In the genomic region with DNA sequence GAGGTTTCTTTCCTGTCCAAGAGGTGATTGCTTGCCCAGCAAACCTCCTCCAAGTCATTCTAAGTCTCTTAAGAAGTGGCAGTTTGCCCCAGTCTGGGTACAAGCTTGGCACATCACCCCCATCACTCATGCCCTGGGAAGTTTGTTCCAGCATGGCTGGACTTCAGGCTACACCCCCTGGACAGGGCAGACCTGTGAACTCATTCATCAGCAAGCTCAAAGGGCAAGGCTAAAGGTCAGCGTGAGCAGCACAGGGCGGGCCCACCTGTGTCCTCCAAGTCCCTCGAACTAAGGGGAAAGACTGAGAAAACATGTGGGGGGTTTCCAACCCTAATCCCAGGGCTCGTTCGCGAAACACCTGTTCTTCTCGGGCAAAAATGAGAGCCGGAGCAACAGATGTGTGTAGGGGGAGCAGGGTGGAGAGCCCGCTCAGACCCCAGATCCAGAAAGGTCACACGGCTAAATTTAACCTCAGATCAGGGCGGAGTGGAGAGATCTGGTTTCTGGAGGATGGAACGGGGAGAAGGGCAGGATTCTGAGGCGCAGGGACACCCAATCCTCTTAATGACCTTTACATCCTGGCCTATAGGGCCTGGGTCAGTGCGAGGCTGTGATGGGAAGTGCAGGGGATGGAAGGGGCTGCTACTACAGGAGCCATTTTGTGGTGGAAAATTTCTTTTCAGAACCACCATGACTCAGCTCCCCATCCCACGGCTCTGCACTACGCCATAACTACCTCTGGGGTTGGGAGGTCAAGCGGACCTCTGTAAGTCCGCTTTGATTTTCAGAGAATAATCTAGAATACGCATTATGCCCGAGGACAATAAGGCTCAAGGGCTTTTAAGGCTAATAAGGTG, we compare ENCODE assay signal across 8 mouse cellular contexts. TPM values are rescaled to one million over a fixed set of nuclear protein-coding genes. Genes with fewer than 3 reads are reported as not detected.
DNase-seq lines count a peak whose midpoint lies in the region; ATAC-seq lines count a peak whose summit lies in the region.

No protein-coding gene starts in this region.

- H3K4me1 ChIP-seq in lung, embryonic 16.5 days (replicated peaks; ENCODE audit: control insufficient read depth, insufficient read depth, low read length), result peaks cover 35% of the 10 kb centered on the region
- H3K4me1 ChIP-seq in stomach, embryonic 16.5 days (ENCODE audit: control insufficient read depth, insufficient read depth, low read length), result peaks cover 42% of the 10 kb centered on the region

- H3K4me3 ChIP-seq in lung, embryonic 16.5 days (ENCODE audit: low read length), result peak overlapping the region; percentile 85
- peak overlapping the region; percentile 97 for H3K4me3 ChIP-seq in stomach, embryonic 16.5 days (replicated peaks; ENCODE audit: low read length)

- peak; percentile 52 for DNase-seq in right cerebral cortex, adult 18-20 months
- no peak for DNase-seq in right cerebral cortex, postnatal 25 days
- DNase-seq in adrenal gland, postnatal 25 days, result peak; percentile 28
- DNase-seq in forelimb bud, embryonic 11.5 days (ENCODE audit: low read depth, low spot score), result peak; percentile 38
- DNase-seq in kidney, adult 11 months, result peak; percentile 92
- DNase-seq in testis, postnatal 14 days (ENCODE audit: low spot score), result no peak

- peak overlapping the region; percentile 89 for H3K27ac ChIP-seq in lung, embryonic 16.5 days (ENCODE audit: low read length)
- peak overlapping the region; percentile 94 for H3K27ac ChIP-seq in stomach, embryonic 16.5 days (ENCODE audit: low read length)

- H3K9me3 ChIP-seq in lung, embryonic 16.5 days (ENCODE audit: control insufficient read depth, low read length), result no peaks in the 10 kb centered on the region
- no peaks in the 10 kb centered on the region for H3K9me3 ChIP-seq in stomach, embryonic 16.5 days (replicated peaks; ENCODE audit: control insufficient read depth, low read length)

- peak overlapping the region; percentile 64 for H3K4me2 ChIP-seq in lung, embryonic 16.5 days (ENCODE audit: low read depth, low read length)
- peak overlapping the region; percentile 80 for H3K4me2 ChIP-seq in stomach, embryonic 16.5 days (ENCODE audit: low read depth, low read length)

- peaks cover 30% of the 10 kb centered on the region for H3K36me3 ChIP-seq in lung, embryonic 16.5 days (ENCODE audit: control insufficient read depth, insufficient read depth, low read length)
- no peaks in the 10 kb centered on the region for H3K36me3 ChIP-seq in stomach, embryonic 16.5 days (ENCODE audit: control insufficient read depth, insufficient read depth, low read length)

- 3% methylated on average over 20 of the region's 20 CpGs for WGBS in lung, embryonic 16.5 days
- WGBS in stomach, embryonic 16.5 days, result 4% methylated on average over 20 of the region's 20 CpGs

- no peak for ATAC-seq in lung, embryonic 16.5 days (ENCODE audit: low read depth)
- ATAC-seq in stomach, embryonic 16.5 days (ENCODE audit: insufficient read depth, low FRiP score), result no peak

- no peaks in the 10 kb centered on the region for H3K27me3 ChIP-seq in lung, embryonic 16.5 days (ENCODE audit: control insufficient read depth, insufficient read depth, low read depth, low read length)
- H3K27me3 ChIP-seq in stomach, embryonic 16.5 days (ENCODE audit: control insufficient read depth, insufficient read depth, low read length), result no peaks in the 10 kb centered on the region

- H3K9ac ChIP-seq in lung, embryonic 16.5 days (ENCODE audit: low read length), result peak overlapping the region; percentile 90
- H3K9ac ChIP-seq in stomach, embryonic 16.5 days (ENCODE audit: low read length), result peak overlapping the region; percentile 96

RNA-seq across cellular contexts. Expression of a gene that starts 2.2 kb away (rescaled TPM):
- 1,475 and 1,510 TPM in 2 replicates for total RNA-seq in adrenal gland, postnatal 25 days (2021)
- polyA plus RNA-seq in lung, embryonic 16.5 days (2015; fragmentation: Nextera tagmentation; extraction: Ambion mirVana), result 1,562 and 1,631 TPM in 2 replicates
- 1,523 and 1,787 TPM in 2 replicates for polyA plus RNA-seq in stomach, embryonic 16.5 days (2015; fragmentation: Nextera tagmentation; extraction: Ambion mirVana)

RNA-seq across cellular contexts. Expression of a gene that starts 19.0 kb away (rescaled TPM):
- total RNA-seq in adrenal gland, postnatal 25 days (2021), result 27.8 and 43.8 TPM in 2 replicates
- 5.5 and 7.2 TPM in 2 replicates for polyA plus RNA-seq in lung, embryonic 16.5 days (2015; fragmentation: Nextera tagmentation; extraction: Ambion mirVana)
- 6.0 and 8.8 TPM in 2 replicates for polyA plus RNA-seq in stomach, embryonic 16.5 days (2015; fragmentation: Nextera tagmentation; extraction: Ambion mirVana)

RNA-seq across cellular contexts. Expression of a gene that starts 27.5 kb away (rescaled TPM):
- 35.6 and 48.3 TPM in 2 replicates for total RNA-seq in adrenal gland, postnatal 25 days (2021)
- 123 and 135 TPM in 2 replicates for polyA plus RNA-seq in lung, embryonic 16.5 days (2015; fragmentation: Nextera tagmentation; extraction: Ambion mirVana)
- 90.3 and 102 TPM in 2 replicates for polyA plus RNA-seq in stomach, embryonic 16.5 days (2015; fragmentation: Nextera tagmentation; extraction: Ambion mirVana)

RNA-seq across cellular contexts. Expression of a gene that starts 27.6 kb away (rescaled TPM):
- total RNA-seq in adrenal gland, postnatal 25 days (2021), result 158 and 198 TPM in 2 replicates
- 216 and 226 TPM in 2 replicates for polyA plus RNA-seq in lung, embryonic 16.5 days (2015; fragmentation: Nextera tagmentation; extraction: Ambion mirVana)
- polyA plus RNA-seq in stomach, embryonic 16.5 days (2015; fragmentation: Nextera tagmentation; extraction: Ambion mirVana), result 212 and 232 TPM in 2 replicates

RNA-seq across cellular contexts. Expression of a gene that starts 32.3 kb away (rescaled TPM):
- 36.2 and 44.0 TPM in 2 replicates for total RNA-seq in adrenal gland, postnatal 25 days (2021)
- 44.5 and 52.5 TPM in 2 replicates for polyA plus RNA-seq in lung, embryonic 16.5 days (2015; fragmentation: Nextera tagmentation; extraction: Ambion mirVana)
- polyA plus RNA-seq in stomach, embryonic 16.5 days (2015; fragmentation: Nextera tagmentation; extraction: Ambion mirVana), result 56.6 and 57.9 TPM in 2 replicates

Comparison
In these comparisons a context has a peak if more than half of its experiments do, and no peak if none do; other contexts are left out.
1. DNase-seq: peak in right cerebral cortex, adult 18-20 months (single experiment), adrenal gland, postnatal 25 days (single experiment), forelimb bud, embryonic 11.5 days (single experiment) and kidney, adult 11 months (single experiment); none in right cerebral cortex, postnatal 25 days (single experiment) and testis, postnatal 14 days (single experiment).